Mouse (Mus musculus): ENCODE measurements around the gene Tmem259. TPM values are rescaled to one million over a fixed set of nuclear protein-coding genes. Genes with fewer than 3 reads are reported as not detected.
"Not testable (repeated sequence)": the region's sequence is repeated elsewhere in the genome, so short reads cannot be mapped to it uniquely, and the experiment has no call there.

The Tmem259 gene
- polyA plus RNA-seq, 1 experiment from 2014 or later: 22.5 TPM

DNA sequence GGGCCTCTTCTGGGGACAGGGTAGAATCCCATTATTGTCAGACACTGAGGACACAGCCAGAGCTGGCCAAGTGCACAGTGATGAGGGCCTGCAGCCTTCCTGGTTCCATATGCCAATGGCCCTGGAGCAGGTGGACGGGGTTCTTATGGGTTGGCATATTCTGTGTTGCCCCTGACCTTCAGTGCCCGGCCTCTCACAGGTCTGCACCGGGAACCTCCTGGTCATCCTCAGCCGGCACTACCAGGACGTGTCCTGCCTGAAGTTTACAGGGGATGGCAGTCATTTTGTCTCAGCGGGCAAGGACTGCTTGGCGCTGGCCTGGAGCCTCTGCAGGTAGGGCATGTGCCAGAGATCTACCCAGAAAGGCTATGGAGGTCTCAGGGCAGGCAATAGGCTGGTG lies 19.4 kb downstream of the Tmem259 start:
- 93% methylated on average over 7 of the region's 7 CpGs for WGBS
- Histone ChIP-seq H3K36me3 (peaks cover 79% of the 10 kb centered on the region), H3K27me3 (peaks cover 9% of the 10 kb centered on the region), H3K9me3 (no peaks in the 10 kb centered on the region), H3K9ac (replicated peaks) (no peak overlapping the region), H3K27ac (no peak overlapping the region), H3K4me3 (replicated peaks) (no peak overlapping the region), H3K4me2 (no peak overlapping the region), H3K4me1 (replicated peaks) (peaks cover 10% of the 10 kb centered on the region)
- no peak for ATAC-seq (ENCODE audit: insufficient number of reproducible peaks, insufficient read depth, low FRiP score, low TSS enrichment, low read depth)

DNA sequence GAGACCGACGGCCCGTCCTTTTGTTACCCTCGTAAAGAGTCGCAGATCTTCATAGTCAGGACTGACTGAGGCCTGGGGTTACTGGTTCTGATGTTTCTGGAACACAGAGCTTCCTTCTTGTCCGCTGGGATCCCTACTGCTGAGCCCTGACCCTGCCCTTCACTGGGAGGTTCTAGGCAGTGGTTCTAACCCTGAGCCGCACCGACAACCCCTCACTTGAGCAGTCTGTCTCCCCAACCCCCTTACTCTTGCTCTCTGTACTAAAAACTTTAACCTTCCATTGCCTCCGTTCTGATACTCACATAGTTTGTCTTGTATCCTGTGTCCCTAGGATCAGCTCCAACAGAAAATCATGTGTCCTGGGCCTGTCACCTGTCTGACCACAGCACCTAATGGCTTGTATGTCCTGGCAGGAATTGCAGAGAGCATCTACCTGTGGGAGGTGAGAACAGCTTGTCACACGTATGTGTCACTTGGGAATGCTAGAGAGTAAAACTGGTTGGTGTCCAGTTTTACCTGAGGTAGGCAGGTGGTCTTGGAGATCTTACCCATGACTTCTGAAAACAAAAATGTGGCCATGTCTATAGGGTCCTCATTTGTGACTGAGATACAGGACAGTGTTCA lies 23.3 kb downstream of the Tmem259 start:
- peaks cover 21% of the 10 kb centered on the region for H3K4me1 ChIP-seq (replicated peaks)
- H3K9ac ChIP-seq (replicated peaks): peak overlapping the region; percentile 83
- H3K9me3 ChIP-seq: no peaks in the 10 kb centered on the region
- H3K27ac ChIP-seq: no peak overlapping the region; the same call in 1 of the 2 replicates
- H3K27me3 ChIP-seq: no peaks in the 10 kb centered on the region
- ATAC-seq (ENCODE audit: insufficient number of reproducible peaks, insufficient read depth, low FRiP score, low TSS enrichment, low read depth): no peak
- H3K4me2 ChIP-seq: peak overlapping the region; percentile 74
- H3K36me3 ChIP-seq: peaks cover 47% of the 10 kb centered on the region
- 16% methylated on average over 10 of the region's 10 CpGs for WGBS
- H3K4me3 ChIP-seq (replicated peaks): peak overlapping the region; percentile 97

DNA sequence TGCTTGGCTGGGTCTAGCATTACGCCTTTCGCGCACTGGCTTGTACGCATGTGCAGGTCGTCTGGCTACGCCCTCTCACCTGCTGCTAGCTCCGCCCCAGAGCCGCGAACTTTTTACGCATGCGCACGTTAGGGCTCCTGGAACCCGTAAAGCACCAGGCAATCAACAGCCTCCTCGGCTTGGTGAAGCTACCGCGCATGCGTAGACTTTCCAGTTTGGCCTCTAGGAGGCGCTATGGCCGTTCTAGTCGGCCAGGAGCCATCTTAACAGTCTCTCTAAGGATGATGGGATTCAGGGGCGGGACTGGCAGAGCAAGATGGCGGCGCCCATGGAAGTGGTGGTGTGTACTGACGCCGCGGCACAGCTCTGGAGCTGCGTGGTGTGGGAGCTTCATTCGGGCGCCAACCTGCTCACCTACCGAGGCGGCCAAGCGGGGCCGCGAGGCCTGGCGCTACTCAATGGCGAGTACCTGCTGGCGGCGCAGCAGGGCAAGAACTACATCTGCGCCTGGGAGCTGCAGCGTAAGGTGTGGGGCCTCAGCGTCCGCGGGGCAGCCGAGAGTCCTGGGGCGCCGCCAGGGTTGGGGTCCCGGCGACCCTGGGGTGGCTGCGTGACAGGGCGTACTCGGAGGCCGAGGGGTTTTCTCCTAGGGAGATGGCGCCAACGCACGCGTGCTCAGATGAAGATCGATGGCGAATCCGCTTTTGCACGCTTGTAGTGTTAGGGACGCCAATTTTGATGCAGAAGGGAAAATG lies 24.1 kb downstream of the Tmem259 start, which contains the start of gene Wdr18:
TSS of gene Wdr18 (plus strand) at position 306 of the 755 bp plus-strand sequence.
- Histone ChIP-seq H3K9ac (replicated peaks) (peak within 1 kb of the TSS; percentile 83), H3K27ac (peak within 1 kb of the TSS; percentile 75), H3K4me1 (replicated peaks) (peaks cover 28% of the 10 kb centered on the region), H3K36me3 (peaks cover 39% of the 10 kb centered on the region), H3K27me3 (no peaks in the 10 kb centered on the region), H3K4me3 (replicated peaks) (peak within 1 kb of the TSS; percentile 97), H3K9me3 (no peaks in the 10 kb centered on the region), H3K4me2 (peak within 1 kb of the TSS; percentile 74)
- WGBS: under 1% methylated on average over 61 of the region's 61 CpGs
- ATAC-seq (ENCODE audit: insufficient number of reproducible peaks, insufficient read depth, low FRiP score, low TSS enrichment, low read depth): peak; percentile 96

DNA sequence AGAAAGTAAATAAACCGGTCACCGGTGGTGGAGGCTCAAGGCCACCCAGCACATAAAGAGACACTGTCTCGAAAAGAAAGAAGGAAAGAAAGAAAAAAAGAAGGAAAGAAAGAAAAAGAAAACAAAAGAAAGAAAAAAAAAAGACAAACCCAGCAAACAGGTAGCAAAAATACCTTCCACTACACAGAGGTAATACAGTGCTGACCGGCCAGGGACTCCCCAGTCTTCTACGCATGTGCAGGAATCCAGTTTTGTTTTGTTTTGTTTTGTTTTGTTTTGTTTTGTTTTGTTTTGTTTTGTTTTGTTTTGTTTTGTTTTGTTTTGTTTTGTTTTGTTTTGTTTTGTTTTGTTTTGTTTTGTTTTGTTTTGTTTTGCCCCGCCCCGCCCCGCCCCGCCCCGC lies 24.7 kb downstream of the Tmem259 start:
- 36% methylated on average over 10 of the region's 10 CpGs for WGBS
- not testable (repeated sequence) for H3K9ac ChIP-seq (replicated peaks); H3K27ac ChIP-seq; H3K27me3 ChIP-seq; H3K9me3 ChIP-seq; ATAC-seq (ENCODE audit: insufficient number of reproducible peaks, insufficient read depth, low FRiP score, low TSS enrichment, low read depth)
- peaks cover 29% of the 10 kb centered on the region for H3K4me1 ChIP-seq (replicated peaks)
- H3K36me3 ChIP-seq: peaks cover 33% of the 10 kb centered on the region
- peak overlapping the region; percentile 97 for H3K4me3 ChIP-seq (replicated peaks)
- peak overlapping the region; percentile 74 for H3K4me2 ChIP-seq

DNA sequence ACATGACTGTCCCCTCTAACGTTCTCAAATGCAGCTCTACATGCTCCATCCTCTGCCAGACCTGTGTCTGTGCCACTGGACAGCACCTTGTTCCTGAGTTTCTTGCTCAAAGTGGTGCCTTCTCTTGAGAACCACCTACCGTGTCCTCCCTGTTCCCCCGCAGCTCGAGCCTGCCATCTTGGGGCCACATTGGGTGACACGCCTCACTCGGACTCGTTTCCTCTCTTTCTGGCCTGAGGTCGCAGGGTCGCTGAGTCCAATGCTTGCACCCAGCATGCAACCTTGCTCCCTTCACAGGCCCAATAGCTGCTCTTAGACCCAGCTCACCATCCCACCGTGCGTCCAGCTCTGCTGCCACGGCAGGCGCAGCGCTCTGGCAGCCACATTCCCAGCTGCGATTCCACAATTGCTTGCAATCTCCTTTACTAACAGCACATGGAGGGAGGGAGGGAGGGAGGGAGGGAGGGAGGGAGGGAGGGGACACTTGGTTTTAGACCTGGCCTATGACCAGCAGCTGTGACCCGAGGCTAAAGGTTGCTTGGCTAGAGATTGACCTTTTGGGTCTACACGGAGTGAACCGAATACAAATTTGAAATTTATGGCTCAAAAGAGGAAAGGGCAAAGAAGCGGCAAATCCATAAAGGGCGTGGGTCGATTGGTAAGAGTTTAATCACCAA lies 25.9 kb downstream of the Tmem259 start:
- peaks cover 32% of the 10 kb centered on the region for H3K4me1 ChIP-seq (replicated peaks)
- H3K9me3 ChIP-seq: no peaks in the 10 kb centered on the region
- H3K4me3 ChIP-seq (replicated peaks): 0 out of 2 replicates have a peak overlapping the region, but pooled peaks have one; percentile 6
- H3K27me3 ChIP-seq: no peaks in the 10 kb centered on the region
- WGBS: 10% methylated on average over 21 of the region's 21 CpGs
- no peak for ATAC-seq (ENCODE audit: insufficient number of reproducible peaks, insufficient read depth, low FRiP score, low TSS enrichment, low read depth)
- peak overlapping the region; percentile 29; the same call in 1 of the 2 replicates for H3K27ac ChIP-seq
- peak overlapping the region; percentile 42 for H3K4me2 ChIP-seq
- peaks cover 27% of the 10 kb centered on the region for H3K36me3 ChIP-seq
- H3K9ac ChIP-seq (replicated peaks): 0 out of 2 replicates have a peak overlapping the region, but pooled peaks have one; percentile 31

DNA sequence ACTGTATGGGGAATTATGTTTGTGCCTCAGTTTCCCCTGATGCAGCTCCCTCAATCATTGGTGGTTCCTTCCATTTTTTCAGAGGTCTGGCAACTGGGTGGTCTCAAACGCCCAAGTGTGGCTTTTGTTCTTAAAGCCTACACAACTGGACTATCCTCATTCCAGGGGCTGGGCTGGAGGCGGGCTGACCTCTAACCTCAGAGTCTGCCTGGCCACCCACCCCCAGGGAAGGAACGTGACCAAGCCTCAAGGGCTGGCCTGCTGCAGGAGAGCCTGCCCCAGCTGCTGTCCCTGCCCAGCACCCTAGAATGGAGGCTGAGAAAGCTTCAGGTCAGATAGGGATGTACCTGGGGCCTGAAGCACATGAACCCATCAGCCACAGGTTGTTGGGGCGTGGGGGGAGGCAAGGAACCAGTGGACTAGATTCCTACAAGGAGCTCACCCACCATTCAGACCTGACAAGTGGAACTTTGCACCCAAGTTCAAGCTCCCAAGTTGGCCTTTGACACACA lies 27.4 kb downstream of the Tmem259 start:
- Histone ChIP-seq H3K4me2 (no peak overlapping the region), H3K36me3 (peaks cover 23% of the 10 kb centered on the region), H3K4me3 (replicated peaks) (no peak overlapping the region), H3K9me3 (no peaks in the 10 kb centered on the region), H3K27ac (no peak overlapping the region), H3K27me3 (no peaks in the 10 kb centered on the region), H3K9ac (replicated peaks) (no peak overlapping the region; the same call in 1 of the 2 replicates), H3K4me1 (replicated peaks) (peaks cover 32% of the 10 kb centered on the region)
- 29% methylated on average over 4 of the region's 4 CpGs for WGBS
- no peak for ATAC-seq (ENCODE audit: insufficient number of reproducible peaks, insufficient read depth, low FRiP score, low TSS enrichment, low read depth)

DNA sequence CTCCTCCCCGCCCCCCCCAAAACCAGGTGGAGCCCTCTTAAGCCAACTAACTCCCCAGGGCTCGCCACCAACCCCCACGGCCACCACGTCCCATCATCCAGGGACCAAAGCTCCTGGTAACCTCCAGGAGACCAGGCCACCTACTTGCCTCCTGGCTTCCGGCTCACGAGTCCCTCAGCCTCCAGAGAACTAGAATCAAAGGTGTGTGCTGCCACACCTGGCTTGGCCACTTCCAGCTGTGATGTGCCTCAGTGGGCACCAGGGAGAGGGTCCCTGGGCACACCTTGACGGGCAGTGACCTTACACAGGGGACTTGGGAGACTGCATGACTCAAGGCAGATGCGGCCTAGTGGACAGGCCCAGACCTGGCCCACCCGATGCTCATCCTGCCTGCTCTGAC lies 28.4 kb downstream of the Tmem259 start:
- 63% methylated on average over 9 of the region's 9 CpGs for whole genome bisulfite sequencing
- H3K27ac ChIP-seq: peak overlapping the region; percentile 80

DNA sequence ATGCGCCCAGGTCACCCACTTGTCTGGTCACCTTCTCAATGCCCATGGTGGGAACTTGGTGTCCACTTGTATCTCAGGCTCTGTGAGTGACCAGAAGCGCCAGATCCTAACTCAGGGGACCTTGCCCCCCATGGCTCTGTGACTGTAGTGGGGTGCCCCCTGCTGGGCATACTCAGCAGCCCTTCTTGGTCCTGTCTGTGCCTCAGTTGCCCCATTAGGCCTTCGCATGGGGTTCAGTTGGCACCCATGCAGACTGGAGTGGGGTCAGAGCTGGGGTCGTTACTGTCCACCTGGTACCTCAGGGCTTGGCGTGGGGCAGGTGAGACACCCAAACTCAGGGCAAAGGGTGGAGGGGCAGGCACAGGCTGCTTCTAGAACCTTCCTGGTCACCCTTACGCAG lies 30.2 kb downstream of the Tmem259 start:
- no peak for ATAC-seq (ENCODE audit: insufficient number of reproducible peaks, insufficient read depth, low FRiP score, low TSS enrichment, low read depth)
- peaks cover 44% of the 10 kb centered on the region for H3K36me3 ChIP-seq
- H3K27ac ChIP-seq: peak overlapping the region; percentile 69
- no peak overlapping the region for H3K9ac ChIP-seq (replicated peaks)
- peaks cover 22% of the 10 kb centered on the region for H3K4me1 ChIP-seq (replicated peaks)
- H3K4me2 ChIP-seq: no peak overlapping the region
- H3K9me3 ChIP-seq: no peaks in the 10 kb centered on the region
- WGBS: 92% methylated on average over 6 of the region's 6 CpGs
- H3K27me3 ChIP-seq: no peaks in the 10 kb centered on the region
- no peak overlapping the region for H3K4me3 ChIP-seq (replicated peaks)

More for the DNA sequence above, 28.4 kb downstream of the Tmem259 start:
- no peak for ATAC-seq (ENCODE audit: insufficient number of reproducible peaks, insufficient read depth, low FRiP score, low TSS enrichment, low read depth)
- peaks cover 26% of the 10 kb centered on the region for H3K4me1 ChIP-seq (replicated peaks)
- no peaks in the 10 kb centered on the region for H3K27me3 ChIP-seq
- H3K4me3 ChIP-seq (replicated peaks): no peak overlapping the region
- no peak overlapping the region for H3K4me2 ChIP-seq
- peaks cover 26% of the 10 kb centered on the region for H3K36me3 ChIP-seq
- no peaks in the 10 kb centered on the region for H3K9me3 ChIP-seq
- 0 out of 2 replicates have a peak overlapping the region, but pooled peaks have one; percentile 34 for H3K9ac ChIP-seq (replicated peaks)

DNA sequence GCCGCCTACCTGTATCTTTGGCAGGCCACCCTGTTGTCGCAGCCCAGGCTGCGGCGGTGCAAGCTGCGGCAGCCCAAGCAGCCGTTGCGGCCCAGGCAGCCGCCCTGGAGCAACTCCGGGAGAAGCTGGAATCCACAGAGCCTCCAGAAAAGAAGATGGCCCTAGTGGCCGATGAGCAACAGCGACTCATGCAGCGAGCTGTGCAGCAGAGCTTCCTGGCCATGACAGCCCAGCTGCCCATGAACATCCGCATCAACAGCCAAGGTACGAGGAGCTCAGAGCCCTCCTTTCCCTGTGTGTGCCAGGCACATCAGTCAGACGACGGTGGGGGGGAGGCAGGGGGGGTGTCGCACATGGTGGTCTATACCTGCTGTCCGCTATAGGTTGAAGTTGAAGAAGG lies 33.5 kb downstream of the Tmem259 start:
- Histone ChIP-seq H3K4me1 (replicated peaks) (peaks cover 23% of the 10 kb centered on the region), H3K9ac (replicated peaks) (no peak overlapping the region), H3K9me3 (no peaks in the 10 kb centered on the region), H3K27ac (no peak overlapping the region), H3K4me3 (replicated peaks) (no peak overlapping the region), H3K27me3 (no peaks in the 10 kb centered on the region), H3K4me2 (no peak overlapping the region), H3K36me3 (peaks cover 69% of the 10 kb centered on the region)
- 84% methylated on average over 18 of the region's 18 CpGs for whole genome bisulfite sequencing
- ATAC-seq (ENCODE audit: insufficient number of reproducible peaks, insufficient read depth, low FRiP score, low TSS enrichment, low read depth): no peak

DNA sequence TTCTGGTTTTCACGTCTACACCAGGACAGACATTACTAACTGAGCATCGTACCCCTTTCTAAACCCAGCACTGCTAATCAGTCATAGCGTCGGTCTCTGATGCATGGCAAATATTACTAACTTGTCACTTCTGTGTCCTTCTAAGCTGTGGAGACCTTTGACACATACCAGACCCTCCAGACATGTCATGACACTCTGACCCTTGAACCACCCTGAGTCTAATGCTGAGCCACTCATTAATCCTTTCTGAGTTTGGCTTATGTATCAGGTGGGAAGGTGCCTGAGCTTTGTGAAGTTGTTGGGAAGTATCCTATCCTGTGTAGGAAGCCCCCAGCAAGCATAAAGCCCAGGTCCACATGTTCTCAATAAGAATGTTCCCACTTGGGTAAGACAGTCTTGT lies 34.3 kb downstream of the Tmem259 start:
- no peak overlapping the region for H3K4me3 ChIP-seq (replicated peaks)
- H3K9ac ChIP-seq (replicated peaks): no peak overlapping the region
- H3K36me3 ChIP-seq: peaks cover 74% of the 10 kb centered on the region
- no peaks in the 10 kb centered on the region for H3K9me3 ChIP-seq
- H3K27me3 ChIP-seq: no peaks in the 10 kb centered on the region
- 86% methylated on average over 4 of the region's 4 CpGs for WGBS
- H3K4me1 ChIP-seq (replicated peaks): peaks cover 24% of the 10 kb centered on the region
- no peak for ATAC-seq (ENCODE audit: insufficient number of reproducible peaks, insufficient read depth, low FRiP score, low TSS enrichment, low read depth)
- no peak overlapping the region for H3K27ac ChIP-seq
- H3K4me2 ChIP-seq: no peak overlapping the region

DNA sequence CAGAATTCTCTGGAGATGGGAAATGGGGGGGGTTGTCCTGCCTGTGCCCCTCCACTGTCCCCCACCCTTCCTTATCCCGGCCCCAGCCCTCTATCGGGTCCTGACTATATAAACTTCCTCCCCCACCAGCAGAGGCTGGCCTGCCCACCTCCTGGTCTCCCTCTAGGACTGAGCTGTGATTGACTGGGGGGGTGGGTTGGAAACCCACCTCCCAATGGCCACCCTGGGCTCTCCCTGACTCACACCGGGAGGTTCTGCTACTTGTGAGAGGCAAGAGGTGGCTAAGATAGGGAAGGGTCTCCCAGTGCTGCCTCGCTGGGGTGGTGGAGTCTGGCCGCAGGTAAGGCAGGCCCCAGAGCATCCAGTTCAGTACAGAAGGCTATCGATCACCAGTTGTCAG lies 36.6 kb downstream of the Tmem259 start:
- peaks cover 43% of the 10 kb centered on the region for H3K4me1 ChIP-seq (replicated peaks)
- H3K9me3 ChIP-seq: no peaks in the 10 kb centered on the region
- H3K4me3 ChIP-seq (replicated peaks): no peak overlapping the region
- H3K4me2 ChIP-seq: no peak overlapping the region
- H3K27me3 ChIP-seq: no peaks in the 10 kb centered on the region
- H3K9ac ChIP-seq (replicated peaks): no peak overlapping the region
- 70% methylated on average over 6 of the region's 6 CpGs for WGBS
- H3K36me3 ChIP-seq: peaks cover 70% of the 10 kb centered on the region
- ATAC-seq (ENCODE audit: insufficient number of reproducible peaks, insufficient read depth, low FRiP score, low TSS enrichment, low read depth): no peak
- peak overlapping the region; percentile 89; the same call in 1 of the 2 replicates for H3K27ac ChIP-seq
